Mouse (Mus musculus): ENCODE measurements around the gene Atcay. TPM values are rescaled to one million over a fixed set of nuclear protein-coding genes. Genes with fewer than 3 reads are reported as not detected.

Gene Atcay
- 0.25 and 1.1 TPM in 2 replicates for polyA plus RNA-seq (2015; fragmentation: Nextera tagmentation; extraction: Ambion mirVana)

GRCm38 (mm10) chr10:81230438-81231332 lies at the start of gene Atcay:
TSS of gene Atcay (minus strand) at chr10:81230833.
- ATAC-seq (replicated peaks; ENCODE audit: insufficient number of reproducible peaks, insufficient read depth, low FRiP score, low read depth) = no peak
- H3K27me3 ChIP-seq = peaks cover 43% of the 10 kb centered on the region
- H3K4me3 ChIP-seq = peak within 1 kb of the TSS; percentile 18
- H3K36me3 ChIP-seq = no peaks in the 10 kb centered on the region
- no peak within 1 kb of the TSS for H3K27ac ChIP-seq
- peaks cover 26% of the 10 kb centered on the region for H3K4me1 ChIP-seq (replicated peaks)
- peak within 1 kb of the TSS; percentile 27 for H3K9ac ChIP-seq
- 10% methylated on average over 27 of the region's 27 CpGs for WGBS
- peak within 1 kb of the TSS; percentile 54 for H3K4me2 ChIP-seq
- no peaks in the 10 kb centered on the region for H3K9me3 ChIP-seq (replicated peaks)

- WGBS = 26% methylated on average over 10 of the region's 10 CpGs
- H3K9me3 ChIP-seq (replicated peaks) = no peaks in the 10 kb centered on the region
- H3K4me1 ChIP-seq (replicated peaks) = peaks cover 7% of the 10 kb centered on the region
- no peak overlapping the region for H3K9ac ChIP-seq
- H3K27ac ChIP-seq = no peak overlapping the region
- no peak overlapping the region for H3K4me3 ChIP-seq
- no peak overlapping the region for H3K4me2 ChIP-seq
- ATAC-seq (replicated peaks; ENCODE audit: insufficient number of reproducible peaks, insufficient read depth, low FRiP score, low read depth) = no peak
- peaks cover 60% of the 10 kb centered on the region for H3K27me3 ChIP-seq
- H3K36me3 ChIP-seq = no peaks in the 10 kb centered on the region
Measured at GRCm38 (mm10) chr10:81279496-81279895, 48.9 kb upstream of the Atcay start.

- peaks cover 12% of the 10 kb centered on the region for H3K36me3 ChIP-seq
- no peak overlapping the region for H3K27ac ChIP-seq
- no peak overlapping the region for H3K9ac ChIP-seq
- peaks cover 7% of the 10 kb centered on the region for H3K4me1 ChIP-seq (replicated peaks)
- H3K4me3 ChIP-seq = no peak overlapping the region
- ATAC-seq (replicated peaks; ENCODE audit: insufficient number of reproducible peaks, insufficient read depth, low FRiP score, low read depth) = no peak
- peaks cover 42% of the 10 kb centered on the region for H3K27me3 ChIP-seq
- 67% methylated on average over 22 of the region's 22 CpGs for WGBS
- no peak overlapping the region for H3K4me2 ChIP-seq
- no peaks in the 10 kb centered on the region for H3K9me3 ChIP-seq (replicated peaks)
Measured at GRCm38 (mm10) chr10:81277676-81278075, 47.0 kb upstream of the Atcay start.

- no peak for ATAC-seq (replicated peaks; ENCODE audit: insufficient number of reproducible peaks, insufficient read depth, low FRiP score, low read depth)
- peaks cover 37% of the 10 kb centered on the region for H3K36me3 ChIP-seq
Measured at GRCm38 (mm10) chr10:81273842-81274241, 43.2 kb upstream of the Atcay start.

GRCm38 (mm10) chr10:81272356-81272755 lies 41.7 kb upstream of the Atcay start:
- Histone ChIP-seq H3K4me3 (no peak overlapping the region), H3K9me3 (replicated peaks) (no peaks in the 10 kb centered on the region), H3K36me3 (peaks cover 37% of the 10 kb centered on the region), H3K9ac (no peak overlapping the region), H3K27ac (no peak overlapping the region), H3K4me2 (no peak overlapping the region), H3K27me3 (0 out of 2 replicates have a peak, but pooled peaks cover 3% of the 10 kb centered on the region), H3K4me1 (replicated peaks) (peaks cover 14% of the 10 kb centered on the region)
- no peak for ATAC-seq (replicated peaks; ENCODE audit: insufficient number of reproducible peaks, insufficient read depth, low FRiP score, low read depth)
- WGBS = 91% methylated on average over 21 of the region's 21 CpGs

More at GRCm38 (mm10) chr10:81273842-81274241, 43.2 kb upstream of the Atcay start:
- Histone ChIP-seq H3K4me2 (no peak overlapping the region), H3K27ac (no peak overlapping the region), H3K4me3 (no peak overlapping the region), H3K9ac (no peak overlapping the region), H3K4me1 (replicated peaks) (peaks cover 6% of the 10 kb centered on the region), H3K27me3 (peaks cover 13% of the 10 kb centered on the region), H3K9me3 (replicated peaks) (no peaks in the 10 kb centered on the region)
- WGBS = 91% methylated on average over 19 of the region's 19 CpGs

DNA sequence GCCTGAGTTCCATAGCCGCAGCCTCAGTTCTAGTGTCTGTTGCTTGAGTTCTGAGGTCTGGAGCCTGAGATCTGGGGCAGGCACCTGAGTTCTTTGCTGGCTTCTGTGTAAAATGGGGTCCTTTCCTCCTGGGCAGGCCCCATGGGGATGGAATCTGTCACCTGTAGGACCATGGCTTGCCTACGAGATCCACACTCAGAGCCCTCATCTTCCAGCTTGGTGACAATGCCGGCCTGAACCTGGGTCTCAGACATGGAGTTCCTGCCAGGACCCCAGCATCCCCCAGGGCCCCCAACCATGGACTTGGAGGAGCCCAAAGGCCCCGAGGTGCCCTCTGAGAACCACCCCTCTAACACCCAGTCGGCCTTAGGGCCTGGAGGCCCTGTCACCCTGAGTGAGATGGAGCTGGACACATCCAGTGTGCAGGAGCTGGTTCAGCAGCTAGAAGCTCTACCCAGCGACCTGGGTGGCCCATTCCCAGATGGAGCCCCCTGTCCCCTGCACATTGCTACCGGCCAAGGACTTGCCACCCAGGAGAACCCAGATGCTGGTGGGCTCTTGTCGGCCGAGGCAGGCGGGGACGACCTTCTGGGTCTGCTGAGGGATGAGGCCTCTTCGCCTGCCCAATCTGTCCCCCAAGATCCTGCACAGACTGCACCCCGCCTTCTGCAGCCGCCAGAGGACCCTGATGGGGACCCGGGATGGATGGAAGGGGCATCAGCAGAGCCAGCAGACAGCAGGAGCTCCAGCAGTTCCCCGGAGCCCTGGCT lies 38.2 kb upstream of the Atcay start:
- Histone ChIP-seq H3K4me3 (peak overlapping the region; percentile 78), H3K4me1 (replicated peaks) (peaks cover 24% of the 10 kb centered on the region), H3K27ac (peak overlapping the region; percentile 73), H3K27me3 (no peaks in the 10 kb centered on the region), H3K9ac (peak overlapping the region; percentile 87), H3K36me3 (peaks cover 41% of the 10 kb centered on the region), H3K9me3 (replicated peaks) (no peaks in the 10 kb centered on the region), H3K4me2 (peak overlapping the region; percentile 78)
- 76% methylated on average over 16 of the region's 16 CpGs for WGBS
- no peak for ATAC-seq (replicated peaks; ENCODE audit: insufficient number of reproducible peaks, insufficient read depth, low FRiP score, low read depth)

DNA sequence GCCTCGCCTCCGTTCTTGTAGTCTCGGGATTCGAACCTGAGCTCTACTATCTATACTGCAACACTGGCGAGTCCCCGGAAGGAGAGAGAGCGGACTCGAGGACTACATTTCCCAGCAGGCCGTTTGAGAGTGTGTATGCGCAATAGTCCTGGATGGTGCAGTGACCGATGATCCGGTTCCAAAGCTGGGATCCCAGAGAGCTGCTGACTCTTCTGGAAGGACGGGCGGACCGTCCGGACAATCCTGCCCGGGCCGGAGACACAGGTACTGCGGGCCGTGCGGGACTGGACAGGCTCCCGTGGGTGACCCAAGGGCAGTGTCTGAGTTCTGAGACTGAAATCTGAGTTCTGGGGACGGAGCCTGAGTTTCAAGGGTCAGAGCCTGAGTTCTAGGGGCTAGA lies 37.4 kb upstream of the Atcay start:
- ATAC-seq (replicated peaks; ENCODE audit: insufficient number of reproducible peaks, insufficient read depth, low FRiP score, low read depth) = peak; percentile 50
- Histone ChIP-seq H3K4me2 (peak overlapping the region; percentile 78), H3K4me3 (peak overlapping the region; percentile 78), H3K9ac (peak overlapping the region; percentile 87), H3K4me1 (replicated peaks) (peaks cover 24% of the 10 kb centered on the region), H3K36me3 (peaks cover 38% of the 10 kb centered on the region), H3K27me3 (no peaks in the 10 kb centered on the region), H3K9me3 (replicated peaks) (no peaks in the 10 kb centered on the region), H3K27ac (peak overlapping the region; percentile 73)
- WGBS = 3% methylated on average over 23 of the region's 23 CpGs

DNA sequence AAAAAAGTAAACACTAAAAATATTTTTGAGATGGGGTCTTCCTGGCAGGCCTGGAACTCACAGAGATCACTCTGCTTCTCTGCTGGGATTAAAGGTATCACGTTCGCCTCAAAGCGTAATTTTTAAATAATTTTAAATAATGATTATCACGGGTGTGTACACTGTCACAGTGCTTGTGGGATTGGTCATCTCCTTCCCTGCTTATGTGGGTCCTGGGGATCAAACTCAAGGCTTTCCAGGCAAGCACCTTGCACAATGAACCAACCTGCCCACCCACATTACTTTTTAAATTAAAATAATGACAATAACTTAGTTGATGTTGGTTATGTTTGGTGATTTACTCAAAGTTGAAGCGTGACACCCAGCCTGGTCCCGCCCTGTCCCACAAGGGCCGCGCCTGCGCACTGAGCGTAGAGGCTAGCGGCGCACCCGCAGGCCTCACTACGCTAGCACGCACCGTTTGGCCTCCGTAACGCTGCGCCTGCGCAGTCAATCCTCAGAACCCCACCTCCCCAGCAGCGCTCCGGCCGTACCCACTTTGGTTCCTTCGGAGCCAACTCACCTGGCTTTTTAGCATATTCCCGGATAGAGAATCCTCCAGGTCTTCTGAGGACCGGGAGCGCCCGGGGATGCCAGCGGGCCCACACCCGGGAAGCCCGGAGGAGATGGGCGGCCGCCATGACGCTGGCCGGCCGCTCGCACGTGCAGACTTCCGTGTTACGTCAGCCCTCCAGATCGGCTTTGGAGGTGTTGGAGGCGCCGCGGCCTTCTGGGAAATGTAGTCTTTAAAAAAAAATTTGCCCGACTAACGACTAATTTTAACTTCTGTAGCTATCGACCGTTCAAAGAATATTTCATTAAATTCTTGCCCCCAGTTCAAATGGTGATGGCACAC lies 35.8 kb upstream of the Atcay start, which contains the start of the genes Mrpl54 and Apba3:
Mrpl54 (minus strand) TSS at position 724 of the 895 bp plus-strand sequence.
Apba3 (plus strand) TSS at position 750 of the 895 bp plus-strand sequence.
- Histone ChIP-seq H3K4me1 (replicated peaks) (peaks cover 24% of the 10 kb centered on the region), H3K4me3 (peak within 1 kb of the TSS; percentile 78), H3K36me3 (peaks cover 22% of the 10 kb centered on the region), H3K9ac (peak within 1 kb of the TSS; percentile 75), H3K4me2 (peak within 1 kb of the TSS; percentile 78), H3K27me3 (no peaks in the 10 kb centered on the region), H3K9me3 (replicated peaks) (no peaks in the 10 kb centered on the region), H3K27ac (peak within 1 kb of the TSS; percentile 83)
- under 1% methylated on average over 48 of the region's 48 CpGs for WGBS
- peak; percentile 93 for ATAC-seq (replicated peaks; ENCODE audit: insufficient number of reproducible peaks, insufficient read depth, low FRiP score, low read depth)

DNA sequence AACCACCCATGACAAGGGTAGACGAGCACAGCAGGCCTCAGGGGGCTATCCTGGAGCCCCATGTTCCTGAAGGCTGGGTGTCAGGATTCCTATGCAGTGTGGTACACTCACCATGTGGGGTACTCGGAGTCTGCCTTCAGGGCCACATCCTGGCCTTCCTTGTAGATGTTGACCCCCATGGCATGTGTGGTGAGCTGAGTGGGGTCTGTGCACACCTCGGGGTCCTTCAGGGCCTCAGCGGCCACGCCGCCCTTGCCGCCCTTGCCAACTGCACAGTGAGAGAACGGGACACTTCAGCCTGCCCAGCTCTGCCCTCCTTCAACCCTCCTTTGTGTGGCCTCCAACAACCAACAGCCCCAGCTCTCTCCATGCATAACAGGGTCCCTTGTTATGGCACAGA lies 34.9 kb upstream of the Atcay start:
- peaks cover 3% of the 10 kb centered on the region for H3K27me3 ChIP-seq
- H3K9me3 ChIP-seq (replicated peaks) = peaks cover 3% of the 10 kb centered on the region
- WGBS = 94% methylated on average over 8 of the region's 8 CpGs
- peak overlapping the region; percentile 70 for H3K4me2 ChIP-seq
- peak overlapping the region; percentile 71 for H3K4me3 ChIP-seq
- H3K27ac ChIP-seq = no peak overlapping the region
- peaks cover 13% of the 10 kb centered on the region; the same call in 1 of the 2 replicates for H3K36me3 ChIP-seq
- H3K9ac ChIP-seq = no peak overlapping the region; the same call in 1 of the 2 replicates
- no peak for ATAC-seq (replicated peaks; ENCODE audit: insufficient number of reproducible peaks, insufficient read depth, low FRiP score, low read depth)
- H3K4me1 ChIP-seq (replicated peaks) = peaks cover 24% of the 10 kb centered on the region

DNA sequence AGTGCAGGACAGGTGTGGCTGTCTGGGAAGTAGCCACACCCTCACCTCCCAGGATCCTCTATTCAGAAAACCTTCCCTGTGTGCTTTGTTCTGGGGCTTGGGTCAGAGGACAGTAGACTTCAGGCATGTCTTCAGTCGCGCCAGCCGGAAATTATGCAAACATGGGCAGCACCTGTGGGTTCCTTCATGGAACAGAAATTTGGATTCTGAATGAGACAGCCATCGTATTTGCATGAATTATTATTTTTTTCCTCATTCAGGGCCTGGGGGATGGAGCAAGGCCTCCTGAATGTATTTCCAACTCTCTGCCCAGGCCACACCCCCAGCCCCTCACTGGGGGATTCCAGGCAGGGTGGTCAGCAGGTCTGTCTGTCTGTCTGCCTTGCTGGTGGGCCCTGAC lies 30.4 kb upstream of the Atcay start:
- Histone ChIP-seq H3K36me3 (peaks cover 9% of the 10 kb centered on the region; the same call in 1 of the 2 replicates), H3K27ac (no peak overlapping the region), H3K9me3 (replicated peaks) (peaks cover 6% of the 10 kb centered on the region), H3K4me3 (no peak overlapping the region), H3K4me1 (replicated peaks) (peaks cover 24% of the 10 kb centered on the region), H3K4me2 (no peak overlapping the region), H3K9ac (no peak overlapping the region), H3K27me3 (peaks cover 46% of the 10 kb centered on the region)
- no peak for ATAC-seq (replicated peaks; ENCODE audit: insufficient number of reproducible peaks, insufficient read depth, low FRiP score, low read depth)
- WGBS = 88% methylated on average over 4 of the region's 4 CpGs
